Mouse (Mus musculus): ENCODE results near the gene Tmed3. TPM values are rescaled to one million over a fixed set of nuclear protein-coding genes. Genes with fewer than 3 reads are reported as not detected.

Tmed3 gene
- total RNA-seq (2021), result 10 to 100 TPM; 24.1 to 26.4 TPM
- polyA plus RNA-seq (2012; rRNA removed), result 40.5 and 51.6 TPM in 2 replicates
- long read RNA-seq, transcript Tmed3-201 (3 exons, 1,346 nt), result major isoform, 38 of 42 reads
- long read RNA-seq, partial matches to known transcripts, result 3 of 42 reads
- long read RNA-seq, other reads (novel, unspliced or antisense), result 1 of 42 reads

DNA sequence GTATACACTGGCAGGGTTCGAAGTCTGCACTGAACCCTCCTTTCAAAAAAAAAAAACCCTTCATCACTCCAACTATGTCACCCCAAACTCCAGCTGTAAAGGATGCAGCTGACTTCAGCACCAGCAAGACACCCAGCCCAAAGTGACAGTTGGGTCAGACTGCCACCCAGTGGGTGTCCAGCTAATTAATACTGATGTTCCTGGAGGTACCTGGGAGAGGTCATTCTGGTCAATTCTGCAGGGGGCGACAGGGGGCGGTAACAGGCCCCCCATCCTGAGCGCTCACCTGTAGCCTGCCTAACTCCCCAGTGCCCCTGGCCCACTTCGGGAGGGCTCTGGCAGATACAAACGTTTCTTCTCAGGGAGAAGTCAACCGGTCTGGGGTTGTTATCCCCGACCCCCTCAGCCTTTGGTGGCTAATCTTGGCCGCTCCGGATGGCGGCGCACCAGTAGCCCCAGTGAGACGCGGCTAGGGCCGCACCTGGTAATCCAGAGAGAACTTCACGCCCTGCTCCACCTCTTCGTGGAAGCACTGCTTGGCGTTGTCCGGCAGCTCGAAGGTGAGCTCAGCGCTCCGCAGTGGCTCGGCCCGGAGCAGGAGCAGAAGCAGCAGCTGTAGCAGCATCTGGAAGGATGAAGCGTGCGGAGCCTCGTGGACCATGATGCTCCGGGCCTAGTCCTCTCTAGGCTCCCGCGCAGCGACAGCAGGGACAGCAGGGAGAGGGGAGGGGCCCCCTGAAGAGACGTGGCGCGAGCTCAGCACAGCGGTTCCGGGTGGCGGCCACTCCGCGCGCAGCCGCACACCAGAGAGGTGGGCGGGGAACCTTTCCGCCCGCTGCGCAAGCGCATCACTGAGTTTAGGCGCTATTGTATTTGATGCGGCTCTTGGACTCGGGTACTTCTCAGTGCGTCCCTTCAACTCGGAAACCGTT lies at the start of gene Tmed3:
TSS of gene Tmed3 (minus strand) at position 804 of the 932 bp plus-strand sequence.
- Histone ChIP-seq H3K79me2 (replicated peaks; ENCODE audit: control insufficient read depth, insufficient read depth, low read length) (no peaks in the 10 kb centered on the region), H3K9ac (ENCODE audit: low read depth, low read length) (peak within 1 kb of the TSS; percentile 75), H3K4me1 (ENCODE audit: control insufficient read depth, insufficient read depth, low read length) (peaks cover 3% of the 10 kb centered on the region; the same call in 1 of the 2 replicates), H3K36me3 (ENCODE audit: control insufficient read depth, insufficient read depth, low read length) (no peaks in the 10 kb centered on the region), H3K27ac (peak within 1 kb of the TSS; percentile 81), H3K27me3 (ENCODE audit: control insufficient read depth, insufficient read depth, low read length) (no peaks in the 10 kb centered on the region), H3K4me3 (peak within 1 kb of the TSS; percentile 68)
- TF ChIP-seq EP300 (IDR thresholded peaks at IDR 0.05; ENCODE audit: insufficient read depth, low read depth, low read length), result 0 out of 2 replicates have a peak, but pooled peaks have one; percentile 37
- peak; percentile 57 for TF ChIP-seq CTCF (IDR thresholded peaks at IDR 0.05)
- peak; percentile 88 for TF ChIP-seq POLR2A (IDR thresholded peaks at IDR 0.05; ENCODE audit: insufficient read depth, low read depth, low read length)
- DNase-seq, result peak; percentile 92 to 96
- WGBS, result 1% methylated on average over 52 of the region's 52 CpGs
- intact Hi-C loops (cut with DNase I), result loop anchor here (5.0 to 10.0 kb wide), 2 partner anchors 88 to 270 kb away; no protein-coding TSS in a partner anchor

DNA sequence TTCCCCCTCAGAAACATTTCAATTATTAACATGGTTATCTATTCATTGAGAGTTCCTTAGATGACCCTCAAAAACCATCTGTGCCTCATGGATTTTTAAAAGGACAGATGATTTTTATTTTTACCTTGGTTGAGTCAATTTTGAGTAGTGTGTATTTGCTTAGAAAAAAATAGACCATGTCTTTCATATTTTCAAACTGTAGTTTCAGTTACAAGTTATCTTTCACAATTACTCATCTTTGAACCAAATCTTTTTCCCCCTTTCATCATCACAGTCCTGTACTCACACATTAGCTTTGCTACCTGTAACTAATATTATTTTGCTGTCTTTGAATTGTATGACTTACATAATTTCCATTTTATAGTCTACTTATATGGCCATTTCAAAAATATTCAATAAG lies 35.2 kb upstream of the Tmed3 start:
- intact Hi-C loops (cut with DNase I), result no loop called here
- no peak overlapping the region for H3K9ac ChIP-seq (ENCODE audit: low read depth, low read length)
- no peaks in the 10 kb centered on the region for H3K79me2 ChIP-seq (replicated peaks; ENCODE audit: control insufficient read depth, insufficient read depth, low read length)
- no peaks in the 10 kb centered on the region for H3K36me3 ChIP-seq (ENCODE audit: control insufficient read depth, insufficient read depth, low read length)
- DNase-seq, result no peak
- peaks cover 3% of the 10 kb centered on the region; the same call in 1 of the 2 replicates for H3K27me3 ChIP-seq (ENCODE audit: control insufficient read depth, insufficient read depth, low read length)
- no peak overlapping the region for H3K27ac ChIP-seq
- H3K4me1 ChIP-seq (ENCODE audit: control insufficient read depth, insufficient read depth, low read length), result no peaks in the 10 kb centered on the region
- H3K4me3 ChIP-seq, result no peak overlapping the region
- TF ChIP-seq POLR2A (IDR thresholded peaks at IDR 0.05; ENCODE audit: insufficient read depth, low read depth, low read length) (no peak), EP300 (IDR thresholded peaks at IDR 0.05; ENCODE audit: insufficient read depth, low read depth, low read length) (no peak), CTCF (IDR thresholded peaks at IDR 0.05) (no peak)

DNA sequence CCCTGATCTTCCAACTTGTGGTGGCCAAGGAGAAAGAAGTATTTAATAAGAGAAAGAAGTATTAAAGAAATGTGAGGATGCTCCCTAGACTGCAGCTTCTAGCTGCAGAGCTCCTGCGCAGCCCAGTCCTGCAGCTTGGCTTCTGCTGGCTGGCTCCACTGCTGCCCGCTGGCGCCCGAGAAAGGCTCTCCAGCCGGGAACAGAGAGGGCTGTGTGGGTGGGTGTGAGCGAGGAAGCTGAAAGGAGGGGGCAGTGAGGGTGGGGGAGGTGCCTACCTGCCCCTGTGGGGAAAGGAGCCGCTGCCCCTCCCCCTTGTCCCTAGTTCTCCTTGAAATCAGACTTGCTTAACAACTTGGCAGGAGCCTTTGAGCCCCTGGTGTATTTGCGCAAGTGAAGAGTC lies 33.4 kb upstream of the Tmed3 start, which contains the start of gene Ankrd34c:
TSS of gene Ankrd34c (minus strand) at position 181 of the 400 bp plus-strand sequence.
- 2% methylated on average over 8 of the region's 8 CpGs for whole genome bisulfite sequencing
- H3K4me3 ChIP-seq, result no peak within 1 kb of the TSS
- no peak within 1 kb of the TSS for H3K27ac ChIP-seq
- H3K27me3 ChIP-seq (ENCODE audit: control insufficient read depth, insufficient read depth, low read length), result peaks cover 3% of the 10 kb centered on the region; the same call in 1 of the 2 replicates
- TF ChIP-seq POLR2A (IDR thresholded peaks at IDR 0.05; ENCODE audit: insufficient read depth, low read depth, low read length) (no peak), EP300 (IDR thresholded peaks at IDR 0.05; ENCODE audit: insufficient read depth, low read depth, low read length) (no peak), CTCF (IDR thresholded peaks at IDR 0.05) (no peak)
- DNase-seq, result no peak
- H3K9ac ChIP-seq (ENCODE audit: low read depth, low read length), result no peak within 1 kb of the TSS
- H3K79me2 ChIP-seq (replicated peaks; ENCODE audit: control insufficient read depth, insufficient read depth, low read length), result no peaks in the 10 kb centered on the region
- intact Hi-C loops (cut with DNase I), result no loop called here
- no peaks in the 10 kb centered on the region for H3K4me1 ChIP-seq (ENCODE audit: control insufficient read depth, insufficient read depth, low read length)
- H3K36me3 ChIP-seq (ENCODE audit: control insufficient read depth, insufficient read depth, low read length), result no peaks in the 10 kb centered on the region

DNA sequence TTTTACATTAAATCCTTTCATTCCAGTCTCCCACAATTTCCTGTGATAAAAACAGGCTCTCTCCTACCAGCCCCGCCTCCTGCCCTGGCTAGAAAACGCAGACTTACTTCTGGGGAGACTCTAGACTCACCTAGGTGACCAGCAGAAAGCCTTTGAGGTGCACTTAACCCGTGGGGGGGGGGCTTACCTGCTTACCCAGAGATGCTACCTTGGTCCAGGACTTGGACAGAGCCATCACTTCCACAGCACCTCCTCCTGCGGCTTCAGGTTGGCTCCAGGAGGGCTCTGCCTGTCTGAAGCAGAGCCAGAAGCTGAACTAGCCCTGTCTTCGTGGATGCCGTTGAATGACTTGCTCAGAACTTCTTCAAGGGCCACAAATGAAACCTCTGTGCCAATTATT lies 33.0 kb upstream of the Tmed3 start:
- Histone ChIP-seq H3K9ac (ENCODE audit: low read depth, low read length) (no peak overlapping the region), H3K4me3 (no peak overlapping the region), H3K27ac (no peak overlapping the region), H3K36me3 (ENCODE audit: control insufficient read depth, insufficient read depth, low read length) (no peaks in the 10 kb centered on the region), H3K4me1 (ENCODE audit: control insufficient read depth, insufficient read depth, low read length) (no peaks in the 10 kb centered on the region), H3K27me3 (ENCODE audit: control insufficient read depth, insufficient read depth, low read length) (peaks cover 3% of the 10 kb centered on the region; the same call in 1 of the 2 replicates), H3K79me2 (replicated peaks; ENCODE audit: control insufficient read depth, insufficient read depth, low read length) (no peaks in the 10 kb centered on the region)
- DNase-seq, result no peak
- WGBS, result 12% methylated on average over 6 of the region's 6 CpGs
- intact Hi-C loops (cut with DNase I), result no loop called here
- TF ChIP-seq CTCF (IDR thresholded peaks at IDR 0.05), result no peak
- TF ChIP-seq EP300 (IDR thresholded peaks at IDR 0.05; ENCODE audit: insufficient read depth, low read depth, low read length), result no peak
- TF ChIP-seq POLR2A (IDR thresholded peaks at IDR 0.05; ENCODE audit: insufficient read depth, low read depth, low read length), result no peak

DNA sequence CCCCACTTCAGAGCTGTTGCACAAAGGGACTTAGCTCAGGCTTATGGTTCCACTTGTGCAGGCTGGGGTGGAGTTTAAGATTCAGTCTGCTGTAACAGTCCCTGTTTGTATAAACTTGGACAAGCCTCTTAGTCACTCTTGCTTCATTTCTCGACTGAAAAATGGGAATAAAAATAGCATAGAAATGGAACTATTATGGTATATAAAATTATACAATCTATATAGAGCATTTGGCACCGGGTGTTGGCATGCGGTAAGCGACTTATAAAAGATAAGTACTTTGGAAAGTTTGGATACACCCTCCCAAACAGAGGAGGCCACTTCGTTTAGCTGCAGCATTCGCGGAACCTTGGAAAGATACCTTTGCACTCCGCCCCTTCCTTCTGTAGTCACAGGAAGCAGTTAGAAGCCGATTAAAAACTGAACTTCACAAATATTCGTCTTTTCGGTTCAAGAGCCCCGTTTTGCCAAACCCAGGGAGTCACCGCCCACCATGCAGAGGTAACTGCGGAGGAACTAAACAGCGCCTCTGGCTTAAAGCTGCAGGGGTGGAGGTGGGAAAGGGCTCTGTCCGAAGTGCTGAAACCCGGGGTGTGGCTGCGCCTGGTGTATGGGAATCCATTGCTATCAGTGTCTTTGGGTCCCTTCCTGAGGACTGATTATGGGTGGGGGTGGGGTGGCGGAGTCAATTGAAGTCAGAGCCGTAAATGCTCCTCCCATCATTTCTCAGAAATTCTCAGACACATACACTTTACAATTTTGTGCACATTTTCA lies 32.3 kb upstream of the Tmed3 start:
- Histone ChIP-seq H3K79me2 (replicated peaks; ENCODE audit: control insufficient read depth, insufficient read depth, low read length) (no peaks in the 10 kb centered on the region), H3K9ac (ENCODE audit: low read depth, low read length) (no peak overlapping the region), H3K4me1 (ENCODE audit: control insufficient read depth, insufficient read depth, low read length) (no peaks in the 10 kb centered on the region), H3K27me3 (ENCODE audit: control insufficient read depth, insufficient read depth, low read length) (peaks cover 3% of the 10 kb centered on the region; the same call in 1 of the 2 replicates), H3K27ac (no peak overlapping the region), H3K4me3 (no peak overlapping the region), H3K36me3 (ENCODE audit: control insufficient read depth, insufficient read depth, low read length) (no peaks in the 10 kb centered on the region)
- TF ChIP-seq EP300 (IDR thresholded peaks at IDR 0.05; ENCODE audit: insufficient read depth, low read depth, low read length) (no peak), POLR2A (IDR thresholded peaks at IDR 0.05; ENCODE audit: insufficient read depth, low read depth, low read length) (no peak)
- WGBS, result 8% methylated on average over 20 of the region's 20 CpGs
- DNase-seq, result peak in 1 of 2 experiments; percentile 39
- intact Hi-C loops (cut with DNase I), result no loop called here

Data from heart, adult 2 months (tissue).